Mouse (Mus musculus) testis, postnatal 10 days (tissue): ENCODE data around the gene Grin1.

Experiments
- DNase-seq: peaks from one replicate; pipeline ENCODE4 v3.0.0; 2021; ENCODE audit warnings: low spot score

Gene Grin1

GRCm38 (mm10) chr2:25256443-25257109 is 62.4 kb downstream of the Grin1 start:
- DNase-seq = peak; percentile 75

- DNase-seq = peak; percentile 95
Measured at GRCm38 (mm10) chr2:25255284-25255779, 63.7 kb downstream of the Grin1 start, which contains the start of gene Tmem203. TSS of gene Tmem203 (plus strand) at chr2:25255439.

GRCm38 (mm10) chr2:25252331-25252730 is 66.7 kb downstream of the Grin1 start:
- no peak for DNase-seq

GRCm38 (mm10) chr2:25246183-25247072 is 72.6 kb downstream of the Grin1 start, which contains the start of gene AL732309.1:
TSS of gene AL732309.1 (minus strand) at chr2:25246863.
- no peak for DNase-seq

- no peak for DNase-seq
Measured at GRCm38 (mm10) chr2:25244144-25244543, 74.8 kb downstream of the Grin1 start.

- DNase-seq = peak; percentile 69
Measured at GRCm38 (mm10) chr2:25243342-25243741, 75.6 kb downstream of the Grin1 start.

- no peak for DNase-seq
Measured at GRCm38 (mm10) chr2:25242101-25242506, 76.9 kb downstream of the Grin1 start, which contains the start of the genes Rnf208 and Cysrt1. TSS of gene Rnf208 (plus strand) at chr2:25242255. TSS of gene Cysrt1 (minus strand) at chr2:25242452.

GRCm38 (mm10) chr2:25241438-25241775 is 77.6 kb downstream of the Grin1 start:
- DNase-seq = no peak
